Mouse (Mus musculus): Measurements from ENCODE around the gene Htra1. TPM values are rescaled to one million over a fixed set of nuclear protein-coding genes. Genes with fewer than 3 reads are reported as not detected.

Gene Htra1
- polyA plus RNA-seq, 1 experiment, result 33.2 TPM

DNA sequence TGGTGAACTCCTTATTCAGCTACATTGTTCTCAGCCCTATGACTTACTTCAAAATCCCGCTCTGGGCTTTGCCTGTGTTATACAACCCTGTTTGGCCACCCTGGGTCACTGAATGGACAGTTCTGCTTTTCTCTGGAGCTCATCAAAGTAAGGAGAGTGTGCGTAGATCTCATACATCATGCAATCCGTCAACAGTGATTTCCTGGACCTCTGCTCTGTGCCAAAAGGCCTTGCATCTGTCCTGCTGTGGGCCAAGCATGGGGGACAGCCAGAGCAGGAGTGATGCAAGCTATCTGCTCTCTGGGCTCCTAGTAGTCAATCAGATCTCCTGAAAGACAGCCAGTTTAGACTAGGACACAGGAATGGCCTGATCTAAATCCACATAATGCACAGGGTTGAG lies 49.8 kb downstream of the Htra1 start:
- no peak overlapping the region for H3K4me3 ChIP-seq (ENCODE audit: low read depth, low read length)
- H3K36me3 ChIP-seq (ENCODE audit: control insufficient read depth, insufficient read depth, low read length, poor library complexity, severe bottlenecking), result no peaks in the 10 kb centered on the region; the same call in 1 of the 2 replicates
- TF ChIP-seq EP300 (IDR thresholded peaks at IDR 0.05; ENCODE audit: insufficient read depth, low read depth, low read length), result no peak
- no peak for TF ChIP-seq POLR2A (IDR thresholded peaks at IDR 0.05; ENCODE audit: insufficient read depth, low read length)
- no peak for TF ChIP-seq CTCF (IDR thresholded peaks at IDR 0.05; ENCODE audit: low read depth, low read length)
- H3K27me3 ChIP-seq (ENCODE audit: control insufficient read depth, insufficient read depth, low read length, poor library complexity, severe bottlenecking), result no peaks in the 10 kb centered on the region
- no peaks in the 10 kb centered on the region for H3K4me1 ChIP-seq (ENCODE audit: control insufficient read depth, insufficient read depth, low read length)
- H3K27ac ChIP-seq (ENCODE audit: insufficient read depth, low read length), result no peak overlapping the region
- no peaks in the 10 kb centered on the region for H3K9me3 ChIP-seq (replicated peaks; ENCODE audit: control insufficient read depth, insufficient read depth, low read length, poor library complexity, severe bottlenecking)
- no peak overlapping the region for H3K9ac ChIP-seq (ENCODE audit: low read depth, poor library complexity, severe bottlenecking)

DNA sequence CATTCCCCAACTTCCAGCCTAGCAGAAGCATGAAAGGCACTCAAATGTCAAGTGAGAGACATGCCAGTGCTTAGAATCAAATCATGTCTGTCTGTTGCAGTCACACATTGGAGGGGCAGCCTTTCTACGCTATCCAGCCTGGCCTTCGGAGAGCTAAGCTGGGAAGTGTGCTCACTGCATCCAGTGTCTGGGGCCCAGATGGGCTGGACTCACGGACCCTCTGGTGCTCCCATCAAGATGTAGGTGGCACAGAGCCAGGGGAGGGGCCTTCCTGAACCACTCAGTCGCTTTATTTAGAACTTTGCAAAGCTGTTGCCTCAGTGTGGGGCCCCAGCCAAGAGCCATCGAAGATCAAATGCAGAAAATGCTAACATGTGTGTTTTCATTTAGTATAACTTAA lies 52.2 kb downstream of the Htra1 start:
- H3K9ac ChIP-seq (ENCODE audit: low read depth, poor library complexity, severe bottlenecking), result no peak overlapping the region
- no peak overlapping the region for H3K4me3 ChIP-seq (ENCODE audit: low read depth, low read length)
- TF ChIP-seq CTCF (IDR thresholded peaks at IDR 0.05; ENCODE audit: low read depth, low read length) (no peak), POLR2A (IDR thresholded peaks at IDR 0.05; ENCODE audit: insufficient read depth, low read length) (no peak), EP300 (IDR thresholded peaks at IDR 0.05; ENCODE audit: insufficient read depth, low read depth, low read length) (no peak)
- no peaks in the 10 kb centered on the region for H3K27me3 ChIP-seq (ENCODE audit: control insufficient read depth, insufficient read depth, low read length, poor library complexity, severe bottlenecking)
- H3K9me3 ChIP-seq (replicated peaks; ENCODE audit: control insufficient read depth, insufficient read depth, low read length, poor library complexity, severe bottlenecking), result no peaks in the 10 kb centered on the region
- H3K27ac ChIP-seq (ENCODE audit: insufficient read depth, low read length), result no peak overlapping the region
- no peaks in the 10 kb centered on the region; the same call in 1 of the 2 replicates for H3K36me3 ChIP-seq (ENCODE audit: control insufficient read depth, insufficient read depth, low read length, poor library complexity, severe bottlenecking)
- H3K4me1 ChIP-seq (ENCODE audit: control insufficient read depth, insufficient read depth, low read length), result peaks cover 3% of the 10 kb centered on the region

DNA sequence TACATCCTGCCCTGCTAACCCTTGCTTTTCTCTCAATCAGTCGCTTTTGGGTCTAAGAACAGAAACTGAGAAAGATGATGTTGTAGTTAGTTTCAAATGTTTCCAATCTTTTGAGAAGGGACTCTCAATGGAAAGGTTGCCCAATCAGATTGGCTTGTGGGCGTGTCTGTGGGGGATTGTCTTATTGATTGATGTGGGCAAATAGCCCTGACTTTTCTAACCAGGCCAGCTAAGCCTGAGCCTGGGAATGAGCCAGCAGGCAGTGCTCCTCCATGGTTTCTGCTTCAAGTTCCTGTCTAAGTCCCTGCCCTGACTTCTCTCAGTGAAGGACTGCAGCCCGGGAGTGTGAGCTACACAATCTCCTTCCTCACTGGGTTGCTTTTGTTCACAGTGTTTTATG lies 53.5 kb downstream of the Htra1 start:
- Histone ChIP-seq H3K9me3 (replicated peaks; ENCODE audit: control insufficient read depth, insufficient read depth, low read length, poor library complexity, severe bottlenecking) (no peaks in the 10 kb centered on the region), H3K27ac (ENCODE audit: insufficient read depth, low read length) (no peak overlapping the region), H3K9ac (ENCODE audit: low read depth, poor library complexity, severe bottlenecking) (no peak overlapping the region), H3K4me1 (ENCODE audit: control insufficient read depth, insufficient read depth, low read length) (peaks cover 3% of the 10 kb centered on the region), H3K27me3 (ENCODE audit: control insufficient read depth, insufficient read depth, low read length, poor library complexity, severe bottlenecking) (no peaks in the 10 kb centered on the region), H3K36me3 (ENCODE audit: control insufficient read depth, insufficient read depth, low read length, poor library complexity, severe bottlenecking) (no peaks in the 10 kb centered on the region; the same call in 1 of the 2 replicates), H3K4me3 (ENCODE audit: low read depth, low read length) (no peak overlapping the region)
- no peak for TF ChIP-seq POLR2A (IDR thresholded peaks at IDR 0.05; ENCODE audit: insufficient read depth, low read length)
- TF ChIP-seq CTCF (IDR thresholded peaks at IDR 0.05; ENCODE audit: low read depth, low read length), result no peak
- no peak for TF ChIP-seq EP300 (IDR thresholded peaks at IDR 0.05; ENCODE audit: insufficient read depth, low read depth, low read length)

DNA sequence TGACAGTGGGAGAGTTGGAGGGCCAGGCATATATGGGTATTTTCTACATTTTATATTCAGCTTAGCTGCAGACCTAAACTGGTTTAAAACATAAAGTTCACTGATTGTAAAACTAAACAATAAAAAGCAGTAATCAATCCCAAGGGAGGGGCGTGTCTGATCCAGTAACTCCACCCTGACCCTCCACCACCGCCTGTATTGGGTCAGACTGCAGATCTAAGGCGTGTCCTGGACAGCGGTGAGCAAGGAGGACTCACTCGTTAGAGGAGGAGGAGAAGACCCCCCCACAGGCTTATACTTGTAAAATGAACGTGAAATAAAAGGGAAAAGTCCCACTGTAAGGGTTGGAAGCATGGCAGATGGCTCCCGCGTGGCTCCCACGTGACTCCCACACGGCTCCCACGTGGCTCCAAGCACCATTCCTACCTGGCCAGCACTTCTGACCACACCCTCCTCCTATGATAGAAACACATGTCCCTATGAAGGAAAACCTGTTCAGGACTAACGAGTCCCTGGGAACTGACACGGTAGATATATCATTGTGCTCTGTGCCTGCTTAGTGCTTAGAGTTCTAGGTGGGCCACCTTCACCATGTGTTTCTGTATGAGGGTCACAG lies 55.4 kb downstream of the Htra1 start:
- H3K27ac ChIP-seq (ENCODE audit: insufficient read depth, low read length), result no peak overlapping the region
- H3K9me3 ChIP-seq (replicated peaks; ENCODE audit: control insufficient read depth, insufficient read depth, low read length, poor library complexity, severe bottlenecking), result no peaks in the 10 kb centered on the region
- no peaks in the 10 kb centered on the region for H3K36me3 ChIP-seq (ENCODE audit: control insufficient read depth, insufficient read depth, low read length, poor library complexity, severe bottlenecking)
- H3K27me3 ChIP-seq (ENCODE audit: control insufficient read depth, insufficient read depth, low read length, poor library complexity, severe bottlenecking), result no peaks in the 10 kb centered on the region
- no peak overlapping the region for H3K4me3 ChIP-seq (ENCODE audit: low read depth, low read length)
- no peak for TF ChIP-seq EP300 (IDR thresholded peaks at IDR 0.05; ENCODE audit: insufficient read depth, low read depth, low read length)
- no peak for TF ChIP-seq POLR2A (IDR thresholded peaks at IDR 0.05; ENCODE audit: insufficient read depth, low read length)
- no peak for TF ChIP-seq CTCF (IDR thresholded peaks at IDR 0.05; ENCODE audit: low read depth, low read length)
- H3K9ac ChIP-seq (ENCODE audit: low read depth, poor library complexity, severe bottlenecking), result no peak overlapping the region
- H3K4me1 ChIP-seq (ENCODE audit: control insufficient read depth, insufficient read depth, low read length), result peaks cover 3% of the 10 kb centered on the region

DNA sequence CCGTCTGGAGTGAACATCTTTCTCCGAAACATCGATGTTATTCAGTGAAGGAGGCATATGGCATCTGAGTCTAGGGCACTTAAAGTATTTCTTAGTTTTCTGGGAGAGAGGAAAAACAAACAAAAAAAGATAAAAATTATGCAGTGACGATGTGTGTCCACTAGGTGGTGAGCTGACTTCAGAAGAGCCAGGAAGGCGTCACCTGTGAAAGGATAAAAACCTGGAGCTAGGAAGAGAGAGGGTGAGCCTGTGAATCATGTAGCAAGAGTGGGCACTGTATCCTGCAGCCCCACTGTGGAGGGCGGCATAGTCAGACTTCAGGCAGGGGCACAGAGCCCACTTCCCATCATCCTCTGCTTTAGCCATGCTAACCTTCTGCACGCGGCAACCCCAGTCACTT lies 58.0 kb downstream of the Htra1 start:
- peaks cover 3% of the 10 kb centered on the region for H3K4me1 ChIP-seq (ENCODE audit: control insufficient read depth, insufficient read depth, low read length)
- TF ChIP-seq POLR2A (IDR thresholded peaks at IDR 0.05; ENCODE audit: insufficient read depth, low read length) (no peak), CTCF (IDR thresholded peaks at IDR 0.05; ENCODE audit: low read depth, low read length) (no peak), EP300 (IDR thresholded peaks at IDR 0.05; ENCODE audit: insufficient read depth, low read depth, low read length) (no peak)

DNA sequence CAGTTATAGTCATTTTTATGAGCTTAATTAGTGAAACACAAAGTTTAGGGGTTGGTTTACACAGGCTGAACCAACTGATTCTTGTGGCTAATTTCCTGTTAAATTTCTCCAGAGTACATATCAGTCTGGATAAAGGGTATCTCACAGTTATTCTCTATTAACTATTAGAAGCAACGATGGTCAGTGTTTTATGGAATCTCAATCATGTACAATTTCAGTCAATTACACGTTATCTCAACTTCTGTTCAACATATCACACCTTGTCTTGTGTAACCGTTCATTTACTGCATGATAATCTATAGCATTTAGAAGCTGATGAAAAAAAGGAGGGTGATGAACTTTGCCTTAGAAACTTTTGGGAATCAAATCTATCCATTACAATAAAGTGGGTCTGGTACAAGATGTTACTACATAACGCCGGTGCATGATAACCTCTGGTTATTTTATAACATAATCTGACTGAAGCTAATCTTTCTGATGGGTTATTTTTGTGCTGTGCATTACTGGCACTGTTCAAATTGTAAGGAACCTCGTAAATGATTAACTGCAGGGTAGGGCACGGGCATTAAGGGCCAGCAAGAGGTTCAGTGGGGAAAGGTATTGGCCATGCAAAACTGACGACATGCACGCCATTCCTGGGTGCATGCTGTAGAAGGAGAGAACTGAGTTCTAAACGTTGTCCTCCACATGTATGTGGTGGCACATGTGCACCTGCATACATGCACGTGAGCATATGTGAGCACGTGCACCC lies 66.2 kb downstream of the Htra1 start:
- peaks cover 1% of the 10 kb centered on the region; the same call in 1 of the 2 replicates for H3K27me3 ChIP-seq (ENCODE audit: control insufficient read depth, insufficient read depth, low read length, poor library complexity, severe bottlenecking)
- no peak for TF ChIP-seq EP300 (IDR thresholded peaks at IDR 0.05; ENCODE audit: insufficient read depth, low read depth, low read length)
- TF ChIP-seq POLR2A (IDR thresholded peaks at IDR 0.05; ENCODE audit: insufficient read depth, low read length), result no peak
- TF ChIP-seq CTCF (IDR thresholded peaks at IDR 0.05; ENCODE audit: low read depth, low read length), result no peak
- no peaks in the 10 kb centered on the region for H3K4me1 ChIP-seq (ENCODE audit: control insufficient read depth, insufficient read depth, low read length)
- no peaks in the 10 kb centered on the region for H3K36me3 ChIP-seq (ENCODE audit: control insufficient read depth, insufficient read depth, low read length, poor library complexity, severe bottlenecking)
- H3K4me3 ChIP-seq (ENCODE audit: low read depth, low read length), result no peak overlapping the region
- H3K27ac ChIP-seq (ENCODE audit: insufficient read depth, low read length), result no peak overlapping the region
- H3K9me3 ChIP-seq (replicated peaks; ENCODE audit: control insufficient read depth, insufficient read depth, low read length, poor library complexity, severe bottlenecking), result peaks cover 5% of the 10 kb centered on the region
- no peak overlapping the region for H3K9ac ChIP-seq (ENCODE audit: low read depth, poor library complexity, severe bottlenecking)

More for the DNA sequence above, 58.0 kb downstream of the Htra1 start:
- Histone ChIP-seq H3K27ac (ENCODE audit: insufficient read depth, low read length) (no peak overlapping the region), H3K27me3 (ENCODE audit: control insufficient read depth, insufficient read depth, low read length, poor library complexity, severe bottlenecking) (no peaks in the 10 kb centered on the region), H3K36me3 (ENCODE audit: control insufficient read depth, insufficient read depth, low read length, poor library complexity, severe bottlenecking) (no peaks in the 10 kb centered on the region), H3K9me3 (replicated peaks; ENCODE audit: control insufficient read depth, insufficient read depth, low read length, poor library complexity, severe bottlenecking) (no peaks in the 10 kb centered on the region), H3K4me3 (ENCODE audit: low read depth, low read length) (no peak overlapping the region), H3K9ac (ENCODE audit: low read depth, poor library complexity, severe bottlenecking) (no peak overlapping the region)
